Mouse (Mus musculus): ENCODE measurements around the gene Hoxb8. TPM values are rescaled to one million over a fixed set of nuclear protein-coding genes. Genes with fewer than 3 reads are reported as not detected.

Gene Hoxb8
- polyA plus RNA-seq, 1 experiment from 2014 or later: not detected

DNA sequence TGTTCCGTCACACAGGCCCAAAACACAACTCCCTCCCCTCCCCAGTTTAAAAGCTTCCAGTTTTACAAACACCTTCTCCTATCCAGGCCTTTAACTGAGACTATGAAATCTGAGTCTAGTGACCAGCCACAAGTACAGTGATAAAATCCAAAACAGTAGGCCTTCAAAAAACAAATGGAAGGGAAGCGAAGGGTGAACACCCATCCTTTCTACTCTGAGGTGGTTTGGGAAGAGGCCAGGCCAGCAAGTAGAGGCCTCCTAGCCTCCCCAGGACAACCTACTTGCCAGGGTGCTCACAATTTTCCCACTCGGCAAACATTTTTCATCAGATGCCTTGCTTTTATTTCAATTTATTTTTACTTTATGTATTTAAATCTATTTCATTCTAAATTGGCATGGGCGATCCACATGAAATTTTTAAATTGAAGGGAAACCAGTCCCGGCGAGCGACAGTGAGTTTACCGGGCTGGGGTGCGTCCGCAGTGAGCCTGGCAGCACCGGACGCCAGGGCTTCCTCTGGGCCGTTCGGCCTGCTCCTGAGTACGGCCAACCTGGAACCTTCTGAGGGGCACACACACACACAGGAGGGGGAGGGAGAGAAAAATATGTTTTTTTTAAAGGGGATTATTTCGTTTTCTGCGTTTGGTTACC lies 9.1 kb downstream of the Hoxb8 start:
- no peak for ATAC-seq (ENCODE audit: low FRiP score, low read depth)
- 3% methylated on average over 17 of the region's 17 CpGs for WGBS
- Histone ChIP-seq H3K4me3 (no peak overlapping the region), H3K27me3 (peaks cover 97% of the 10 kb centered on the region), H3K9ac (replicated peaks) (no peak overlapping the region), H3K4me2 (replicated peaks) (no peak overlapping the region), H3K27ac (replicated peaks) (no peak overlapping the region), H3K36me3 (no peaks in the 10 kb centered on the region), H3K9me3 (no peaks in the 10 kb centered on the region), H3K4me1 (peaks cover 5% of the 10 kb centered on the region)

DNA sequence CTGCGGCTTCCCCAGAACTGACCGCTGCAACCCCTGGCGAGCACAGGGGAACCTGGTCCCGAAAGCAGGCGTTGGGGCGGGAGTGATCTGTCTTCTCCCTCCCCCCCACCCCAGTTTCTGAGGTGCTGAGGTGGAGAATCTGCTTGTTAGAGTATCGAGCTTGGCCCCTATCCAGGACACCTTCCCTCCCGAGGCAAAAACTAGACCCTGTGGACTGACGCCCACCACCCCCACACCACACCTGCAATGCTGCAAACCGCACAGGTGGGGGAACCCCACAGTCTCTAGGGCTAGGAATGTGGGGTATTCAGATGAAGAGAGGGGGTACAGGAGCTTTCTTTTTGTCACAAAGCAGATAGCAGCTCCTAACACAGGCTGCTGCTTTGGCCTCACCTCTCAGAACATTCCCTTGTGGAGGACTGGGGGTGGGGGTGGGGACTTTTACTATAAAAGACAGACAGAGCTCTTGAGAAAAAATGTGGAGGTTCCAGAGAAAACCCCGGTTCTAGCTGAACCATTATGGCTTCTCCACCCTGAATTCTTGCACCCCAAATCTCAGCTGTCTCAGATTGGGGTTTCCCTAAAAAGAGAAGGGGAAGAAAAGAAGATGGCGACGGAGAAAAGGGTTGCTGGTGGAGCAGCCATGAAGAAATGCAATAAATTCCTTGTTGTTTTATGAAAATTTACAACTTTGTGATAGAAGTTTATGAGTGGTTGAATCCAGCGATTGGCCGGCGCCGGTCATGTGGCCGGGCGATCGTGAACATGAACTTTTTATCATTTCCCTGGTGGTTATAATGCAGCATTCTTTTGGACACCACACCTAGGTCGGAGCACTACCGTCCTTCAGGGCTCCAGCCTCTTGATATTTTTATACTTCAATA lies 10.2 kb downstream of the Hoxb8 start, which contains the start of gene Hoxb6:
Hoxb6 (plus strand) TSS at position 796 of the 884 bp plus-strand sequence.
- Histone ChIP-seq H3K4me2 (replicated peaks) (no peak within 1 kb of the TSS), H3K9ac (replicated peaks) (no peak within 1 kb of the TSS), H3K4me1 (peaks cover 2% of the 10 kb centered on the region; the same call in 1 of the 2 replicates), H3K9me3 (no peaks in the 10 kb centered on the region), H3K27ac (replicated peaks) (no peak within 1 kb of the TSS), H3K27me3 (peaks cover 97% of the 10 kb centered on the region), H3K4me3 (no peak within 1 kb of the TSS), H3K36me3 (no peaks in the 10 kb centered on the region)
- 3% methylated on average over 22 of the region's 22 CpGs for WGBS
- no peak for ATAC-seq (ENCODE audit: low FRiP score, low read depth)

GRCm38 (mm10) chr11:96292565-96293301 lies 11.0 kb downstream of the Hoxb8 start:
- no peak overlapping the region for H3K9ac ChIP-seq (replicated peaks)
- peaks cover 97% of the 10 kb centered on the region for H3K27me3 ChIP-seq
- no peaks in the 10 kb centered on the region for H3K9me3 ChIP-seq
- no peak overlapping the region for H3K4me3 ChIP-seq
- under 1% methylated on average over 12 of the region's 12 CpGs for WGBS
- no peak overlapping the region for H3K27ac ChIP-seq (replicated peaks)
- H3K4me2 ChIP-seq (replicated peaks): no peak overlapping the region
- H3K4me1 ChIP-seq: no peaks in the 10 kb centered on the region
- no peaks in the 10 kb centered on the region for H3K36me3 ChIP-seq
- ATAC-seq (ENCODE audit: low FRiP score, low read depth): no peak

DNA sequence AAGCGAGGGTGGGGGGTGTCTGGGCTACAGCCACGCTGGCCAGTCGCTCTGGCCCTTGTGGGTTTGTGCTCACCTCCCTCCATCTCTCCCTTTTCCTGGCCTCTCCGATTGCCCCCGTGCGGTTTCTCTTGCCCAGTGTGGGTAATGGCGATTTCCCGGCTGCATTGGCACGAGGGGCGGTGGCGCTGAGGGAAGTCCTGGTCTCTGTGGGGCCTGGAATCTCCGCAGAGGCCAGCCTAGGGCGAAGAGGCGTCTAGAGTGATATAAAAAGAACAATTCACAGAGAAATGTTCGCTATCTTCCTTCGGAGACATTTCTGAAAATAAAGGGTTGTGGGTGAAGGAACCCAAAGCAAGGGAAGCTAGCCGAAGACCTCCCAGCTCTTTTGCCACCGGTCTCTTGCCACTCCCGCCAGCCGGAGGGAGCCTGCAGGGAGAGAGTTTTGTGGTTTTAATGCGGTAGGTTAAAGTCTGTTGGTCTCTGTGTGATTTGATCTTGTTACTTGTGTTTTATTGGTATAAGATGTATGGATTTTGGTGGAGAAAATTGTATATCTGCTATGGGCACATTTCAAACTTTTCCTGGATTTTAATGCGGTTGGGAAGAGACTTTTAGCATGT lies 11.7 kb downstream of the Hoxb8 start:
- no peak overlapping the region for H3K27ac ChIP-seq (replicated peaks)
- no peak overlapping the region for H3K4me3 ChIP-seq
- no peak overlapping the region for H3K4me2 ChIP-seq (replicated peaks)
- no peaks in the 10 kb centered on the region for H3K36me3 ChIP-seq
- no peak overlapping the region for H3K9ac ChIP-seq (replicated peaks)
- H3K27me3 ChIP-seq: peaks cover 97% of the 10 kb centered on the region
- 1% methylated on average over 22 of the region's 22 CpGs for WGBS
- H3K9me3 ChIP-seq: no peaks in the 10 kb centered on the region
- no peak for ATAC-seq (ENCODE audit: low FRiP score, low read depth)
- H3K4me1 ChIP-seq: no peaks in the 10 kb centered on the region

DNA sequence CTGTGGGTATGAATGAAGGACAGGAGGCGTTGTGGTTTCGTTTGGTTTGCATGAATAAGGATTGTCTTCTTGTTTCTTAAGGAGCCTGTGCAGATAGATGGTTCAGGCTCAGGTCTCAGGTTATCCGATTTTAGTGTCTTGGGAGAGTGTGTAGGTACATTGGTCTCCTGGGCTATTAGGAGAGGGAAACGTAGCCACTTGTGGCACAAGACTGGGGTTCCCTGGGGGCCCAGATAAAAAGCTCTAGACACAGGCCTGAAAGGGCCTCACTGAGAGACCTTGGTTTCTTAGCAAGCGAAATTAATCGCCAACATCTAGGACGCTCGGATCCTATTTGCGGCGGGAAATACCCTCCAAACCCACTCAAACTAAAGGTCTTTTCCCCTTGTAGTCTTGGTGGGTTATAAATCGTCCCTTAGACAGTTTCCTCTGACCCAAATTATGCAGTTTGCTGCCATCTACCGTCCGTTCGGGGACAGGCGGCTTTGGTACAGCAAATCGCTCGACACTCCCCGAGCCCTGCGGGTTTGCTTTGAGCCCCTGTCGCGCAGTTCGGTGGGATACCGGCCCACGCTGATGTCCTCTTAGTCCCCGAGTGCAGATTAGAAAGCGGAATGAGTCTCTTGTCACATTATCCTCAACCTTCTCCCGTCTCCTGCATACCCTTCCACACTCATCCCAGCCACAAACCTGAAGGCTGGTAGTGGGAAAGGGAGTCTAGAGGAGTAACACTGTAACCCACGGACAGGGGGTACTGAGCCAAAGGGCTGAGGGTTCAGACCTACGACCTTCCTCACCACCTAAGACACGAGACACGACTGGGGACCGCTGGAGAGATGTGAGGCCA lies 12.8 kb downstream of the Hoxb8 start:
- no peak overlapping the region for H3K4me3 ChIP-seq
- no peak overlapping the region for H3K27ac ChIP-seq (replicated peaks)
- no peaks in the 10 kb centered on the region for H3K9me3 ChIP-seq
- 1% methylated on average over 32 of the region's 32 CpGs for WGBS
- H3K27me3 ChIP-seq: peaks cover 97% of the 10 kb centered on the region
- ATAC-seq (ENCODE audit: low FRiP score, low read depth): no peak
- H3K9ac ChIP-seq (replicated peaks): no peak overlapping the region
- H3K36me3 ChIP-seq: no peaks in the 10 kb centered on the region
- H3K4me1 ChIP-seq: no peaks in the 10 kb centered on the region
- H3K4me2 ChIP-seq (replicated peaks): no peak overlapping the region

DNA sequence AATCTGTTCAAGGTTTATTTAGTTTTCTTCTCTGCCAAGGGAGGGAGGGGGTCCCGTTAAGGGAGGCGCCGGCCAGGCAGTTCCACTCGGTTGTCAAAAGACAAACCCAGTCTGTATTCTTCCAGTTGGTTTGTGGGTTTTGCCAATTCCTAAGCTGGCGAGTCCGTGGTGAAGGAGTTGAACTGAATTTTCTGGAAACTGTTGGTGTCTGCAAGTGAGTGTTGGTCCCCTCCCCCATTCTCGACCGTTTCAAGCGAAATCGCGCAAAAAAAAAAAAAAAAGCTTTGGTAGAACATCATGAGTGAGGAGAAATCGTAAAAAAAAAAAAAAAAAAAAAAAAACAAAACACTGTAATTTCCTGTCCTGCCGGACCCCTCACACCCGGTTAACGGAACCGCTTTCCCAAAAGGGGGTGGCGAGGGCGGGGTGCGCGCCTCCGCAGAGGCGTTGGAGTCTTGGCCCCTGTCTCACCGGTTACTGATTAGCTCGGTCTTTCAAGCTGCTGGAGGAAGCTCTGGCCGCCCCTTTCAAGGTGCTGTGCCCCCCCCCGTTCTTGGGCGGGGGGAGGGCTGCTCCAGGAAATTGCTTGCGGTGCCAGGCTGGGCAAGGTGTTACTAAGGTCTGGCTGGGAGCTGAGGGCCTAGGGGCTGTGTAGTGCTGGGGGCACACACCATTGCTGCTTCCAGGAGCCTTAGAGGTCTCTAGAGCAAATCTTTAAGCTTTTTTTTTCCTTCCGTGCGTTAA lies 13.6 kb downstream of the Hoxb8 start:
- Histone ChIP-seq H3K36me3 (no peaks in the 10 kb centered on the region), H3K9me3 (no peaks in the 10 kb centered on the region), H3K4me2 (replicated peaks) (no peak overlapping the region), H3K4me1 (no peaks in the 10 kb centered on the region; the same call in 1 of the 2 replicates), H3K4me3 (no peak overlapping the region), H3K27me3 (peaks cover 97% of the 10 kb centered on the region), H3K9ac (replicated peaks) (no peak overlapping the region), H3K27ac (replicated peaks) (no peak overlapping the region)
- 1% methylated on average over 29 of the region's 30 CpGs for WGBS
- ATAC-seq (ENCODE audit: low FRiP score, low read depth): no peak

DNA sequence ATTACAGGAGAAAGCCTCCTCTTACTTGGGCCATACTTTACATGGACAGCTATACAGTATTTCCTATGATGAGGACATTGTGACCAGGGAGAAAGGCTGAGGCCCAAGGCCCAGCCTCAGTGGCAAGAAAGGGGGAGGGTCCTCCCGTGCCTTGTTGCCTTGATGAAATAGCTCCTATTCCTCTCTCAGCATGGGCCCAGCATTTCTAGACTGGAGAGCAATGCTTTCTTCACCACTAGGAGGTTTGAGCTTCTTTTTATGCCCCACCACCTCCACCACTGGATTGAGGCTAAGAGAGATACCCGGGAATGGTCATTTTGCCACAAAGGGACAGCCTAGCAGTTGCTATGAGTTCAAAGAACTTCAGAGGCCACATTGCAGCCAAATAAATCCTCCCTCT lies 15.3 kb downstream of the Hoxb8 start:
- no peak overlapping the region for H3K9ac ChIP-seq (replicated peaks)
- H3K27ac ChIP-seq (replicated peaks): no peak overlapping the region
- H3K27me3 ChIP-seq: peaks cover 100% of the 10 kb centered on the region
- ATAC-seq (ENCODE audit: low FRiP score, low read depth): no peak
- no peak overlapping the region for H3K4me3 ChIP-seq
- H3K36me3 ChIP-seq: no peaks in the 10 kb centered on the region
- 3% methylated on average over 2 of the region's 2 CpGs for WGBS
- no peak overlapping the region for H3K4me2 ChIP-seq (replicated peaks)
- no peaks in the 10 kb centered on the region for H3K9me3 ChIP-seq
- H3K4me1 ChIP-seq: peaks cover 4% of the 10 kb centered on the region; the same call in 1 of the 2 replicates

DNA sequence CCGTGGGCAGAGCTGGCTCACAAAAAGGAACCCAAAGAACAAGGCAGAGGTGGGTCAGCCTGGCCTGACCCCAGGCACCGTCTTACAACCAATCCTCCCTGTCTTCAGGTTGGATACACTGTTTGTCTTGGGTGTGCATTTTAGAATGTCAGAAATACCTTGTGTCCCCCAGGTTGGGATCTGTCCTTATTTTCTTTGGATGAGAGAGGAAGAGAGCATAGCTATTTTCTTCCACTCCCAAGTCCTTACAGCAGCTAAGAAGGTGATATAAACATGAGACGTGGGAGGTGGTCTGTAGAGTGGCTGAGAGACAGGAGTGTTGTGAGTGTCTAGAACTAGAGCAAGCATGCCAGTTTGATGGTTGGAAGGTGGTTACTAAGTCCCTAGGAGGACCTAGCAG lies 15.7 kb downstream of the Hoxb8 start:
- ATAC-seq (ENCODE audit: low FRiP score, low read depth): no peak

GRCm38 (mm10) chr11:96297968-96298635 lies 16.4 kb downstream of the Hoxb8 start:
- 2% methylated on average over 11 of the region's 11 CpGs for WGBS

More for the DNA sequence above, 15.7 kb downstream of the Hoxb8 start:
- Histone ChIP-seq H3K4me2 (replicated peaks) (no peak overlapping the region), H3K36me3 (no peaks in the 10 kb centered on the region), H3K9me3 (no peaks in the 10 kb centered on the region), H3K9ac (replicated peaks) (no peak overlapping the region), H3K27me3 (peaks cover 100% of the 10 kb centered on the region), H3K27ac (replicated peaks) (no peak overlapping the region), H3K4me1 (peaks cover 4% of the 10 kb centered on the region; the same call in 1 of the 2 replicates), H3K4me3 (no peak overlapping the region)
- 2% methylated on average over 3 of the region's 3 CpGs for WGBS

More at GRCm38 (mm10) chr11:96297968-96298635, 16.4 kb downstream of the Hoxb8 start:
- Histone ChIP-seq H3K4me3 (no peak overlapping the region), H3K4me2 (replicated peaks) (no peak overlapping the region), H3K9me3 (no peaks in the 10 kb centered on the region), H3K36me3 (no peaks in the 10 kb centered on the region), H3K9ac (replicated peaks) (no peak overlapping the region), H3K27ac (replicated peaks) (no peak overlapping the region), H3K4me1 (peaks cover 4% of the 10 kb centered on the region; the same call in 1 of the 2 replicates), H3K27me3 (peaks cover 100% of the 10 kb centered on the region)
- ATAC-seq (ENCODE audit: low FRiP score, low read depth): no peak

Measured in midbrain, embryonic 12.5 days (tissue).